Mouse (Mus musculus): ENCODE data around the gene Pbxip1.

DNA sequence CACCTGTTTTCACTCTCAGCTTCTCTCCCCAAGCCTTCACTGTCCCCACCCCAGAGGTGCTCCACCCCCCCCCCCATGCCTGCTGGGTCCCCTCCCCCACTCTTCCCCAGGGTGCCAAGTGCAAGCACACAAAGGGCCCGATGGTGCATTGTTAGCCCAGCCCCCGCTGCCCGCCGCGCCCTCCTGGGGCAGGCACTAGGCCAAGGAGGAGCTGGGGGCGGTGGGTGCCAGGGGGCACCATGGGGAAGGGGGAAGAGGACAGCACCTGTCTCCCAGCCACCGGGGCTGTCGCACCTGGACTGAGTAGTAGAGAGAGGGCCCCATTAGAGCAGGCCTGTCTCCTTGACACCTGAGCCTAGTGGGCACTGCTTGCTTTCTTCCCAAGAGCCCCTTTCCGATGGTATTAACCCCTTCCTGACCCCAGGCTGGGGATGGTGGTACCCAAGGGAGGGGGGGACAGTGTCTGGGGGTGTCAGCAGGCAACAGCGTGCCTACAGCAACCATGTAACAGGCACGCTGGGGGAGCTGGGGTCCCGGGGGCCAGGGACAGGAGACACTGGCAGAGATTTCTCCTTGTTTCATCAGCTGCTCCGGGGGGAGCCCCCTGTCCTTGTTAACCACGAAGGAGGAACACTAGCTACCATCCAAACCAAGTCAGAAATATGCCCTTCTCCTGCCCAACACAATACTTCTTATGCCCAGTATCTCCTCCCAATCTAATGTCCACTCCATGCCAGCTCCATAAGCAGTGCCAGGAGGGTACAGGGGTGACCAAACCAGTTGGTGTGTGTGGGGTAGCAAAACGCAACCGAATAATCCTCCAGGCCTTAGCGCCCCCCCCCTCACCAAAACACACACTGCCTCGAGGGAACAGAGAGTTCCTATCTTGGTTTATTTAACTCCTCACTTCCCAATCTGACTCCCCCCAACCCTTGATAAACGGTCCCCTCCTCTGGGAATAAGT lies 45.5 kb upstream of the Pbxip1 start:
- TF ChIP-seq CTCF (IDR thresholded peaks at IDR 0.05; ENCODE audit: extremely low read depth, insufficient read depth, insufficient read length, insufficient replicate concordance) = no peak
- TF ChIP-seq POLR2A (IDR thresholded peaks at IDR 0.05; ENCODE audit: low read depth, low read length) = no peak

All from spleen, adult 2 months (tissue).